Mouse (Mus musculus) MEL (cell line): ENCODE data around the gene Hes1. TPM values are rescaled to one million over a fixed set of nuclear protein-coding genes. Genes with fewer than 3 reads are reported as not detected.

ENCODE experiments used
- DNase-seq: peaks from one replicate; pipeline ENCODE4 v3.0.0; 2011; ENCODE audit warnings: low read depth, low spot score
- H3K27ac ChIP-seq: 2 replicates; pipeline ENCODE4 v1.5.1; 2012; ENCODE audit warnings: low read depth, mild to moderate bottlenecking, control low read depth, low read length, moderate library complexity; ENCODE audit not compliant: control insufficient read depth
- H3K27me3 ChIP-seq, 2 experiments: fragments of 150-350 bp in 1 of 2; sonication (generic) in 1 of 2; 2 replicates each; pipeline ENCODE4 v1.6.1; 2012; ENCODE audit warnings: low read length in 2 of 2, mild to moderate bottlenecking in 2 of 2, improper control_type of control experiment in 1 of 2, moderate library complexity in 1 of 2; ENCODE audit not compliant: insufficient read depth in 2 of 2, control insufficient read depth in 1 of 2
- H3K36me3 ChIP-seq, 2 experiments: 2 replicates each; pipeline ENCODE4 v1.6.1; 2012 to 2014; ENCODE audit warnings: low read length in 2 of 2, improper control_type of control experiment in 1 of 2, inconsistent platforms in 1 of 2, mild to moderate bottlenecking in 1 of 2; ENCODE audit not compliant: insufficient read depth in 2 of 2, control insufficient read depth in 1 of 2
- H3K4me1 ChIP-seq, 2 experiments: fragments of 150-350 bp in 1 of 2; sonication (generic) in 1 of 2; 2 replicates each; pipeline ENCODE4 v1.6.1; 2012; ENCODE audit warnings: low read length in 2 of 2, improper control_type of control experiment in 1 of 2, mild to moderate bottlenecking in 1 of 2; ENCODE audit not compliant: insufficient read depth in 2 of 2, control insufficient read depth in 1 of 2
- H3K4me3 ChIP-seq, 2 experiments: fragments of 150-350 bp in 1 of 2; sonication (generic) in 1 of 2; 2 replicates each; pipeline ENCODE4 v1.5.1; 2012; ENCODE audit warnings: low read depth in 2 of 2, low read length in 2 of 2, mild to moderate bottlenecking in 2 of 2, moderate library complexity in 2 of 2, control low read depth in 1 of 2, improper control_type of control experiment in 1 of 2; ENCODE audit not compliant: control insufficient read depth in 1 of 2, insufficient read depth in 1 of 2
- H3K79me2 ChIP-seq: 2 replicates; pipeline ENCODE4 v1.6.1; 2012; ENCODE audit warnings: mild to moderate bottlenecking, low read length, moderate library complexity; ENCODE audit not compliant: control insufficient read depth, poor library complexity, insufficient read depth
- H3K9ac ChIP-seq: 2 replicates; pipeline ENCODE4 v1.6.1; 2012; ENCODE audit warnings: low read depth, mild to moderate bottlenecking, control low read depth, low read length, moderate library complexity; ENCODE audit not compliant: control insufficient read depth, poor library complexity, severe bottlenecking
- H3K9me3 ChIP-seq: fragments of 150-350 bp; sonication (generic); replicated peaks from 2 replicates; pipeline ENCODE4 v1.6.1; 2012; ENCODE audit warnings: mild to moderate bottlenecking, low read length, improper control_type of control experiment, moderate library complexity; ENCODE audit not compliant: insufficient read depth
- CTCF ChIP-seq, 3 experiments: IDR thresholded peaks in 2 of 3; conservative IDR thresholded peaks in 1 of 3; 2 replicates each; pipeline ENCODE4 v1.5.1; 2011 to 2012; ENCODE audit warnings: low read length in 3 of 3, low read depth in 2 of 3, mild to moderate bottlenecking in 2 of 3, improper control_type of control experiment in 1 of 3, inconsistent platforms in 1 of 3, mixed read lengths in 1 of 3, moderate library complexity in 1 of 3; ENCODE audit not compliant: control insufficient read depth in 1 of 3, insufficient read depth in 1 of 3, poor library complexity in 1 of 3, severe bottlenecking in 1 of 3
- ETS1 ChIP-seq: IDR thresholded peaks from 2 replicates; pipeline ENCODE4 v1.6.1; 2012; ENCODE audit warnings: low read depth, mild to moderate bottlenecking, inconsistent platforms, low read length, improper control_type of control experiment, moderate library complexity
- GATA1 ChIP-seq: IDR thresholded peaks from 2 replicates; pipeline ENCODE4 v1.6.1; 2011; ENCODE audit warnings: low read depth, low read length, improper control_type of control experiment
- MXI1 ChIP-seq: IDR thresholded peaks from 2 replicates; pipeline ENCODE4 v1.6.1; 2011; ENCODE audit warnings: mild to moderate bottlenecking, low read depth, low read length, improper control_type of control experiment
- NRF1 ChIP-seq: IDR thresholded peaks from 2 replicates; pipeline ENCODE4 v1.6.1; 2014; ENCODE audit warnings: low read depth, mild to moderate bottlenecking, inconsistent platforms, low read length, improper control_type of control experiment, moderate library complexity; ENCODE audit not compliant: poor library complexity, insufficient read depth, severe bottlenecking
- POLR2A ChIP-seq, 2 experiments: IDR thresholded peaks; 2 replicates each; pipeline ENCODE4 v1.6.1; 2011 to 2012; ENCODE audit warnings: low read length in 2 of 2, mild to moderate bottlenecking in 2 of 2, control low read depth in 1 of 2, improper control_type of control experiment in 1 of 2, low read depth in 1 of 2, moderate library complexity in 1 of 2; ENCODE audit not compliant: control insufficient read depth in 1 of 2, insufficient read depth in 1 of 2, poor library complexity in 1 of 2
- RAD21 ChIP-seq: IDR thresholded peaks from 2 replicates; pipeline ENCODE4 v1.6.1; 2011; ENCODE audit warnings: mild to moderate bottlenecking, low read depth, low read length, improper control_type of control experiment
- SMC3 ChIP-seq: IDR thresholded peaks from 2 replicates; pipeline ENCODE4 v1.6.1; 2011; ENCODE audit warnings: low read depth, low read length, improper control_type of control experiment
- TCF12 ChIP-seq: IDR thresholded peaks from 2 replicates; pipeline ENCODE4 v1.6.1; 2014; ENCODE audit warnings: low read depth, mild to moderate bottlenecking, inconsistent platforms, low read length, improper control_type of control experiment, moderate library complexity
- USF2 ChIP-seq, 2 experiments: IDR thresholded peaks; 2 replicates each; pipeline ENCODE4 v1.6.1; 2011 to 2012; ENCODE audit warnings: improper control_type of control experiment in 2 of 2, low read length in 2 of 2, borderline replicate concordance in 1 of 2, inconsistent platforms in 1 of 2, low read depth in 1 of 2, mild to moderate bottlenecking in 1 of 2; ENCODE audit not compliant: insufficient read depth in 1 of 2
- ZC3H11A ChIP-seq: IDR thresholded peaks from 2 replicates; pipeline ENCODE4 v1.6.1; 2012; ENCODE audit warnings: low read depth, mild to moderate bottlenecking, inconsistent platforms, low read length, improper control_type of control experiment
- polyA plus RNA-seq, 2 experiments: library from polyadenylated mRNA; stranded (reverse) in 1 of 2; unstranded in 1 of 2; fragments of >175 nt in 1 of 2; fragments of >200 nt in 1 of 2; gene quantifications; 2 replicates each; pipeline versions ENCODE4 v1.2.1 to v1.2.4; 2012; ENCODE audit warnings: low replicate concordance in 2 of 2, low read depth in 1 of 2; ENCODE audit not compliant: insufficient read length in 2 of 2, insufficient read depth in 1 of 2, missing spikeins in 1 of 2
- total RNA-seq: library from RNA; depleted of rRNA; stranded (reverse); fragments of 300-350 nt; gene quantifications from 2 replicates; pipeline ENCODE4 v1.2.3, GENCODE M21; 2012

The Hes1 gene
- total and polyA plus RNA-seq, 3 experiments = 2.3 to 3.0 TPM; not detected in 1

DNA sequence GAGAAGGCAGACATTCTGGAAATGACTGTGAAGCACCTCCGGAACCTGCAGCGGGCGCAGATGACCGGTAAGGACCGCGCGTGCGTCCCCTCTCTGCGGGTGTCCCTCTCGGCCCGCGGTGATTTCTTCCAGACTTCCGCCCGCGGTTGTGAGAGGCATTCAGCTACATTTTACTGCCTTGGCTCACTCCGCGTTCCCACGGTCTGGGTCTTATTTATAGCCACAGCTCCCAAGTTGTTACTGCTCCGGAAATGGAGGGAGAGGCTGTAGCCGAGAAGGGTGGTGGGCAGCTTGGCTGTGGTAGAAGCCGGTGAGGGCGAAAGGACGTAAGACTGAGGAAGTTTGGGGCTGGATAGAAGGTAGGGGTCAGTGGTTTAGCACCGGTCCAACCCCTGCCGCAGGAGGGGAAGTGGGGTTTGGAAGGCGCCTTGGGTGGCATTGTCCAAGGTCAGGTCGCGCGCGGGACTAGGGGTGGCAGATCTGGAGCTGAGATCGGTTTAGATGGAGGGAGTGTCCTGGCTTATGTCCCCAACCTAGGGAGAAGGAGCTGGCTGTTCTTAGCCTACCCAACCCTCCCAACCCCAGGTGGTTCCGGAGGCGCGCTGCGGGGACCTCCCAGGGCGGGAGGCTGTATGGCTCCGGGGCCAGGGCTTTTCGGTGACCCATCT, 2.1 kb downstream of the Hes1 start:
- peak overlapping the region; percentile 24; the same call in 1 of the 2 replicates for H3K27ac ChIP-seq
- peak overlapping the region; percentile 61 for H3K9ac ChIP-seq
- peak overlapping the region; percentile 25 to 64 for H3K4me3 ChIP-seq
- TF ChIP-seq USF2 (IDR thresholded peaks at IDR 0.05; ENCODE audit: borderline replicate concordance in 1 of 2, insufficient read depth in 1 of 2, low read depth in 1 of 2, low read length in 2 of 2) = no peak
- TF ChIP-seq RAD21 = no peak
- TF ChIP-seq GATA1 = no peak
- peaks cover 7% of the 10 kb centered on the region for H3K79me2 ChIP-seq
- peaks cover 0 to 28% of the 10 kb centered on the region in 2 experiments; a peak in 3 of 4 replicates for H3K4me1 ChIP-seq
- H3K27me3 ChIP-seq = peaks cover 27 to 58% of the 10 kb centered on the region in 2 experiments
- no peaks in the 10 kb centered on the region for H3K9me3 ChIP-seq
- DNase-seq = peak; percentile 54
- peaks cover 0 to 20% of the 10 kb centered on the region in 2 experiments; a peak in 2 of 4 replicates for H3K36me3 ChIP-seq

GRCm38 (mm10) chr16:30066852-30067301, 2.7 kb downstream of the Hes1 start:
- H3K9me3 ChIP-seq = no peaks in the 10 kb centered on the region
- peaks cover 0 to 28% of the 10 kb centered on the region in 2 experiments; a peak in 3 of 4 replicates for H3K4me1 ChIP-seq
- DNase-seq = peak; percentile 61
- H3K79me2 ChIP-seq = peaks cover 7% of the 10 kb centered on the region
- TF ChIP-seq POLR2A (IDR thresholded peaks at IDR 0.05; ENCODE audit: control insufficient read depth in 1 of 2, insufficient read depth in 1 of 2, low read depth in 1 of 2, low read length in 2 of 2, poor library complexity in 1 of 2) (0 out of 4 replicates have a peak, but pooled peaks of 1 of the 2 experiments have one; percentile 18), CTCF (IDR thresholded peaks at IDR 0.05 in 2 of 3, conservative IDR thresholded peaks at IDR 0.05 in 1 of 3; ENCODE audit: control insufficient read depth in 1 of 3, insufficient read depth in 1 of 3, low read depth in 2 of 3, low read length in 3 of 3, poor library complexity in 1 of 3, severe bottlenecking in 1 of 3) (peak in 2 of 3 experiments; percentile 47 to 80; a peak in 5 of 6 replicates), TCF12 (no peak), MXI1 (peak; percentile 43; the same call in 1 of the 2 replicates), RAD21 (peak; percentile 48), ETS1 (no peak), SMC3 (peak; percentile 54), ZC3H11A (peak; percentile 41; the same call in 1 of the 2 replicates), NRF1 (no peak)
- H3K4me3 ChIP-seq = peak overlapping the region; percentile 21 to 64
- peaks cover 0 to 20% of the 10 kb centered on the region in 2 experiments; a peak in 2 of 4 replicates for H3K36me3 ChIP-seq
- peak overlapping the region; percentile 24; the same call in 1 of the 2 replicates for H3K27ac ChIP-seq
- H3K9ac ChIP-seq = peak overlapping the region; percentile 61
- peaks cover 26 to 60% of the 10 kb centered on the region in 2 experiments for H3K27me3 ChIP-seq
